Mouse (Mus musculus) liver, embryonic 16.5 days (tissue): Measurements from ENCODE around the gene Clec16a. TPM values are rescaled to one million over a fixed set of nuclear protein-coding genes. Genes with fewer than 3 reads are reported as not detected.
A peak's percentile ranks its signal among the peaks of the same experiment; 100 is the strongest.

Experiments used
- ATAC-seq: fragments of 200-750 bp; cut with Nextera tagmentation; 2 replicates; pipeline ENCODE4 v1.8.0; 2017; ENCODE audit warnings: low read depth, mild to moderate bottlenecking, moderate number of reproducible peaks, moderate library complexity
- H3K27ac ChIP-seq: fragments of 300-500 bp; sonication (generic); 2 replicates; pipeline ENCODE4 v1.5.1; 2014; ENCODE audit warnings: mild to moderate bottlenecking, low read length
- H3K27me3 ChIP-seq: fragments of 300-500 bp; sonication (generic); 2 replicates; pipeline ENCODE4 v1.6.1; 2014; ENCODE audit warnings: low read depth, low read length, mixed read lengths; ENCODE audit not compliant: control insufficient read depth, insufficient read depth
- H3K36me3 ChIP-seq: fragments of 300-500 bp; sonication (generic); 2 replicates; pipeline ENCODE4 v1.6.1; 2014; ENCODE audit warnings: mild to moderate bottlenecking; ENCODE audit not compliant: control insufficient read depth, insufficient read depth
- H3K4me1 ChIP-seq: fragments of 300-500 bp; sonication (generic); 2 replicates; pipeline ENCODE4 v1.6.1; 2014; ENCODE audit warnings: low read depth, low read length, mixed read lengths; ENCODE audit not compliant: control insufficient read depth
- H3K4me2 ChIP-seq: fragments of 300-500 bp; sonication (generic); 2 replicates; pipeline ENCODE4 v1.6.1; 2014; ENCODE audit warnings: low read depth, low read length, mixed read lengths
- H3K4me3 ChIP-seq: fragments of 300-500 bp; sonication (generic); 2 replicates; pipeline ENCODE4 v1.5.1; 2014; ENCODE audit warnings: low read depth, mild to moderate bottlenecking, low read length
- H3K9ac ChIP-seq: fragments of 300-500 bp; sonication (generic); 2 replicates; pipeline ENCODE4 v1.6.1; 2014; ENCODE audit warnings: low read depth, low read length
- H3K9me3 ChIP-seq: fragments of 300-500 bp; sonication (generic); replicated peaks from 2 replicates; pipeline ENCODE4 v1.6.1; 2016; ENCODE audit warnings: low read length; ENCODE audit not compliant: control insufficient read depth
- WGBS: fragments of 180-500 bp; shearing (Covaris S2); extraction: QIAGEN DNeasy Blood & Tissue Kit; methylation state at CpG from one replicate; pipeline ENCODE4 v1.1.7; 2014; ENCODE audit not compliant: insufficient replicate concordance; 5-methylcytosine and 5-hydroxymethylcytosine counted together
- polyA plus RNA-seq: library from polyadenylated mRNA; unstranded; fragments of >200 nt; fragmentation: Nextera tagmentation; extraction: Ambion mirVana; gene quantifications from 2 replicates; pipeline ENCODE4 v1.2.1, GENCODE M21; 2015

The Clec16a gene
- polyA plus RNA-seq, 1 experiment from 2014 or later, result 11.1 TPM

DNA sequence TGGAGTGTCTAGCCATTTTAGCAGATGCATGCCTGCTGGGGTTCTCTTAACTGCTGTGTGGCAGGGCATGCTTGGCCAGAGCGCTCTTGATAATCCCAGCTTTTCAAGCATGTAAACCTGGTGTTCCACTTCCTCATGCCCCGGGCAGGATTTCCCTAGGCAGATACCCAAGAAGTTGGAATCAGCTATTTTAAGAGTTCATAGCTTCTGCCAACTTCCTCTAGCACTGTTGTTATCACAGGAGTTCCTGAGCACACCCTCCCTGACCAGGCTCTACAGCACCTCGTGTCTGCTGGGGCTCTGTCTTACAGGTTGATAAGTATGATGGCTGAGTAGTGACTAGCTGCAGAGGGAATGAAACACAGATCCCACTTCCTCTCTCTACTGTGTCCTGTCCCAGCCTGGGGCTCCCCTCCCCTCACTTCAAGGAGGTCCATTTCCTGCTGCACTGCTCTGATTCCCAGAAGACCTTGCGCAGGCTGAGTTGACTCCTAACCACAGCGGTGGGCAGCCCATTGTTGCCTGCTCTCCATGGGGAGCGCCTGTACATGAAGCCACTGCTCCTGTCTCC is 144.7 kb downstream of the Clec16a start:
- Histone ChIP-seq H3K4me2 (no peak overlapping the region), H3K4me3 (no peak overlapping the region), H3K27ac (0 out of 2 replicates have a peak overlapping the region, but pooled peaks have one; percentile 25), H3K9ac (no peak overlapping the region), H3K36me3 (no peaks in the 10 kb centered on the region), H3K27me3 (no peaks in the 10 kb centered on the region), H3K4me1 (peaks cover 2% of the 10 kb centered on the region; the same call in 1 of the 2 replicates), H3K9me3 (no peaks in the 10 kb centered on the region)
- ATAC-seq, result peak; percentile 74
- 17% methylated on average over 6 of the region's 6 CpGs for WGBS

DNA sequence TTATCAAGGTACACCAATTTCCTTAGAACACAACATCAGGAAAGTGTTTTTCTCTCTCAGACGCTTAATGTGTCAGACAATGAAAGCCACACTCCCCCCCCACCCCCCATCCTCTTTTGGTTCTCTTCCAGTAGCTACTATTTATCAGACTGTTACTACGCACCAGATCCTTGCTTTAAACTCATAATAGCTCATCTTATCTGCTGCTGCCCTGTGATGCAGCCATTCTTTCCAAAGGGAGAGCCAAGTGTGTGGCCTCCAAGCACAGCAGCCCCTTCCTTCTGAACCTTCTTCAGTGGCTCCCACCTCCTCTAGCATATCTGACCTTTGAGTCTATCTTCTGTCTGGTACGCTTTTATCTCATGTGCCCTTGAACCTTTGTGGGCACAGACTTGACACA is 145.3 kb downstream of the Clec16a start:
- Histone ChIP-seq H3K9me3 (no peaks in the 10 kb centered on the region), H3K4me2 (no peak overlapping the region), H3K4me3 (no peak overlapping the region), H3K4me1 (peaks cover 2% of the 10 kb centered on the region; the same call in 1 of the 2 replicates), H3K27ac (0 out of 2 replicates have a peak overlapping the region, but pooled peaks have one; percentile 25), H3K27me3 (no peaks in the 10 kb centered on the region), H3K36me3 (no peaks in the 10 kb centered on the region), H3K9ac (no peak overlapping the region)
- 13% methylated on average over 3 of the region's 3 CpGs for WGBS
- ATAC-seq, result peak; percentile 17; the same call in 1 of the 2 replicates

DNA sequence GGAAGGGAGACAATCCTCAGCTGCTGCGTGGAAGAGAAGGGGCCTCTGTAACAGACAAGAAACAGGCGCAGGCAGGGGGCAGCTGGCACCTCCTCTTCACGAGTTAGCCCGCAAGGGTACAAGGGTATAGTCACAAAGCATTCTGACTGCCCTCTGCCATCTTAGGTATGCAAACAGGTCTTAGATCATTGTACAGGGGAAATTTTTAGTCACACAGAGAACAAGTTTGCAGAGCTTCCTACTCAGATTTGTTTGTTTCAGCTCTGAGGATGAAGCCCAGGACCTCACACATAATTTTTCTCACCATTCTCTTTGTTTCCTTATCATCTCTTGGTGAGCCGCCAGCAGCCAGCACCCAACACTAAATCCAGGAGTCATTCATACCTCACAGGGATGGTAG is 146.6 kb downstream of the Clec16a start:
- Histone ChIP-seq H3K36me3 (no peaks in the 10 kb centered on the region), H3K4me3 (no peak overlapping the region), H3K4me2 (no peak overlapping the region), H3K27ac (no peak overlapping the region), H3K4me1 (peaks cover 2% of the 10 kb centered on the region; the same call in 1 of the 2 replicates), H3K9me3 (no peaks in the 10 kb centered on the region), H3K9ac (no peak overlapping the region), H3K27me3 (no peaks in the 10 kb centered on the region)
- 61% methylated on average over 5 of the region's 5 CpGs for WGBS
- ATAC-seq, result no peak

DNA sequence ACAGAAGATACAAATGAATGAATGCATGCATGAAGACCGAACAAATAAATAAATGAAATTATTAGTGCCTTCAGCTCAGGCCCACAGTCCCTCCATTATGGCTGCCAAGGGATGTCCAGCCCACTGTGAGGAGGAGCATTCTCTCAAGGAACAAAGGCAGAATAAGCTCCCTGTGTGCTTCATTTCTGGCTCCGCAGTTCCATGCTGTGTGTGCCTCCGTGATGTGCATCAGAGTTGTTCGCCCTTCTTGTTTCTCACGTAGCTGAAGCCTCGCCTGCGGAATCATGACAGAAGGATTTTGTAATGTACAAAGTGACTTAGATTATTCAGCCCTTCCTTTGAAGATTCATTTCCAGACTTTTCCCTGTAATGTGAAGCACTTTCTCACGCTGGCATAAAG is 147.7 kb downstream of the Clec16a start:
- Histone ChIP-seq H3K27ac (no peak overlapping the region), H3K36me3 (no peaks in the 10 kb centered on the region), H3K4me1 (peaks cover 2% of the 10 kb centered on the region; the same call in 1 of the 2 replicates), H3K4me2 (no peak overlapping the region), H3K27me3 (no peaks in the 10 kb centered on the region), H3K4me3 (no peak overlapping the region), H3K9ac (no peak overlapping the region), H3K9me3 (no peaks in the 10 kb centered on the region)
- no peak for ATAC-seq
- WGBS, result 80% methylated on average over 8 of the region's 8 CpGs

DNA sequence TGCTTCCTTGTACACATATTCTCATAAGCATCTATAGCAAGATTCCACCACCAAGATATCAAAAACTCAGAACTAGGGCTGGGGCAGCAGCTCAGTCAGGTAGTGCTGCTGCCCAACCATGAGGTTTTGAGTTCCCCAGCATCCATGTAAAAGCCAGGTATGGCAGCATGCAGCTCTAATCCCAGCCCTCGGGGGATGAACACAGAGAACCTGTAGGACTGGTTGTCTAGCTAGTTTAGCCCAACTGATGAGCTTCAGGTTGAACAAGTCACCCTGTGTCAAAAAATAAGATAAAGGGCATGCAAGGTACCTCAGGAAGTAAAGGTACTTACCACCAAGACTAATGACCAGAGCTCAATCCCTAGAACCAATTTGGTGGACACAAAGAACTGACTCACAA is 148.3 kb downstream of the Clec16a start:
- Histone ChIP-seq H3K4me3 (no peak overlapping the region), H3K36me3 (no peaks in the 10 kb centered on the region), H3K9ac (no peak overlapping the region), H3K27me3 (no peaks in the 10 kb centered on the region), H3K4me1 (peaks cover 2% of the 10 kb centered on the region; the same call in 1 of the 2 replicates), H3K27ac (no peak overlapping the region), H3K9me3 (no peaks in the 10 kb centered on the region), H3K4me2 (no peak overlapping the region)
- 67% methylated on average over 1 of the region's 1 CpGs for WGBS
- ATAC-seq, result no peak

DNA sequence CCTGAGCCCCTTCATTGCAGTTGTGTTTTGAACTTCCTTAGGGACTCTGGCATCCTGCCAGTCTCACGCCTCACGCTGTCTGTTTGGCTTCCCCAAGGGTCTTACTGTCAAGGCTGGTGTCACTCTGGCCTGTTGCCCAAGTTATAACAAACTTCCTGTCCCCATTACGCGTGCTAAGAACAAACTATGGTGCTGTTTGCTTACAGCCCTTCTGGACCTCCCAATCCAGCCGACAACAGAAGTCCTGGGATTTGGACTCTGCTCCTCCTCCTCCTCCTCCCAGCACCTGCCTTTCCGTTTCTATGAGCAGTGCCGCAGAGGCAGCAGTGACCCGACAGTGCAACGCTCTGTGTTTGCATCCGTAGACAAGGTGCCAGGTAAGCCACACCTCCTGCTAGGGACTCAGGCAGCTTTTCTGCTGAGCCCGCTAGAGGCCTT is 149.3 kb downstream of the Clec16a start:
- Histone ChIP-seq H3K36me3 (no peaks in the 10 kb centered on the region), H3K4me3 (no peak overlapping the region), H3K27me3 (no peaks in the 10 kb centered on the region), H3K4me1 (peaks cover 2% of the 10 kb centered on the region; the same call in 1 of the 2 replicates), H3K27ac (no peak overlapping the region), H3K9me3 (no peaks in the 10 kb centered on the region), H3K4me2 (no peak overlapping the region), H3K9ac (no peak overlapping the region)
- 53% methylated on average over 11 of the region's 11 CpGs for WGBS
- ATAC-seq, result peak; percentile 65

DNA sequence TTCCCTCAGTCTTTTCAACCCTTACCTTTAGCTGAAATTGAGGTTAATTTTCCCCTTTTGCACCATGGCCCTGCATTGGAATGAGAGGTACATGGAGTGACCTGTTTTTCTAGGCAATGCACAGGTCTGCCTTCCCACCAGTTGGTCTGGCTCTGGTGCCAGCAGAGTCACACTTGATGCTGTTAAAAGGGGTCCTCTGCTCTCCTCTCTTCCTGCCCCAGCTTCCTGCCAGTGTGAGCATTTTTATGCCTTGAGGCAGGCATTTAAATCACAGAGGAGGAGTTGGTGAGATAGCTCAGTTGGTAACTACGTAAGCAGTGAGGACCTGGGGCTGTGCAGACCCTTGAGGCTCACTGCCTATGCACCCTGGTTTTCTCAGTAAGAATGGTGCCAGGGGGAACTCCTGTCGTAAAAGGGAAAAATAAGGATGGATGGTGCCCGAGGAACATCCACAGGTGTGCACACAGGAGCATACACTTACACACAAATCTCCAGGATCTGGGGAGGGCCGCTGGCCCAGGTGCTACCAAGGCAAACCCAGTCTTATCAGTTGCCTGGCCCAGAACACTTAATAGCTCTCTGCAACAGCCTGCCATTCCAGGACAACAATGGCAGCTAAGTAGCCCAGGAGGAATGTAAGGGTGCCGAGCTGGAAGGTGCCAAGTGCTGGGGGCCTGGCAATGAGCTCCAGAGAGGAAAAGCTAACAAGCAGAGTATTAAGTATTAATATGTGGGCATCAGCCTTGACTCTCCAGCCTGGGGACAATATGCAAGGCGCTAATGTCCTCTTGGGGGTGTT is 152.9 kb downstream of the Clec16a start:
- no peaks in the 10 kb centered on the region for H3K9me3 ChIP-seq
- no peaks in the 10 kb centered on the region for H3K36me3 ChIP-seq
- no peak overlapping the region for H3K4me2 ChIP-seq
- no peaks in the 10 kb centered on the region for H3K27me3 ChIP-seq
- H3K9ac ChIP-seq, result no peak overlapping the region
- 65% methylated on average over 6 of the region's 6 CpGs for WGBS
- no peak for ATAC-seq
- no peak overlapping the region for H3K27ac ChIP-seq
- H3K4me3 ChIP-seq, result no peak overlapping the region
- no peaks in the 10 kb centered on the region; the same call in 1 of the 2 replicates for H3K4me1 ChIP-seq

DNA sequence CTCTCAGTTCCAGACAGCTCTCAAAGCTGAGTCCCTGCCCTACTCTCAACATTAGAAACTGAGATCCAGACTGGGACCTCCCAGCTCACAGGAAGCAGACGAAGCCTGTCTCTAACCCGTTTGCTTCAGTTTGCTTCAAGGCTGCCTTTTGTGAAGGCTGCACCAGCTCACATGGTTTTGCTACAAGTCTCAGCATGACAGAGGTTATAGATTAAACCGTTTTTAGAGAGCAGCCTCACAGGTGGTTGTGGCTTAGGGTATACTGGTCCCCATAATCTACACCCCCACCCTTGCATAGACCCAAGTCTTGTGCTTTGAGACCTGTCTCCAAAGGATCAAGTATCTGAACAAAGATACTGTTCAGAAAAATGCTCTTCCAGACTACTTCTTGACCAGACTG is 154.2 kb downstream of the Clec16a start:
- H3K27me3 ChIP-seq, result no peaks in the 10 kb centered on the region
- H3K9me3 ChIP-seq, result no peaks in the 10 kb centered on the region
- WGBS, result 50% methylated on average over 3 of the region's 3 CpGs
- H3K4me2 ChIP-seq, result no peak overlapping the region
- H3K4me1 ChIP-seq, result no peaks in the 10 kb centered on the region; the same call in 1 of the 2 replicates
- no peak overlapping the region for H3K27ac ChIP-seq
- H3K36me3 ChIP-seq, result no peaks in the 10 kb centered on the region
- ATAC-seq, result no peak
- no peak overlapping the region for H3K9ac ChIP-seq
- H3K4me3 ChIP-seq, result no peak overlapping the region

DNA sequence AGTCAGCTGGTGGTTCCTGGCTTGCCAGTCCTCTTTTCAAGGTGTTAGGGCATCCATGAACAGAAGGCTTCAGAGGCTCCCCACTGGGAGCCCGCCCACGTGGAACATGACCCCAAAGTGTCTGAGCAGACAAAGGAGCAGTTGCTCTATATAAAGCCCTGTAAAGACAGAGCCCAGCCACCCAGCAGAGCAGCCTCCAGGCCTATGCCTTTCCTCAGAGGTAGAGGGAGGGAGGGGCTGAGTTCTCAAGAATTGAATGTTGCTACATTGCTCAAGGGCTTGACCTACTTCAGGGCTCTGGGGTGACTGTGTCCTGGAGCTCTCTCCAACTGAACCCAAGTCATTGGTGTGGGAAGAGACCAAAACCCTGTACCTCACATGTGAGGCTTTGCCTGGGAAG is 155.0 kb downstream of the Clec16a start:
- no peak overlapping the region for H3K27ac ChIP-seq
- no peaks in the 10 kb centered on the region for H3K9me3 ChIP-seq
- no peak overlapping the region for H3K9ac ChIP-seq
- ATAC-seq, result no peak
- no peaks in the 10 kb centered on the region for H3K27me3 ChIP-seq
- H3K36me3 ChIP-seq, result no peaks in the 10 kb centered on the region
- 72% methylated on average over 2 of the region's 2 CpGs for WGBS
- no peaks in the 10 kb centered on the region; the same call in 1 of the 2 replicates for H3K4me1 ChIP-seq
- H3K4me3 ChIP-seq, result no peak overlapping the region
- no peak overlapping the region for H3K4me2 ChIP-seq
